Mouse (Mus musculus): ENCODE results near the gene Pkig.
A peak's percentile ranks its signal among the peaks of the same experiment; 100 is the strongest.

Pkig gene

GRCm38 (mm10) chr2:163712473-163712872, 54.3 kb downstream of the Pkig start:
- no peak for DNase-seq

- no peak for DNase-seq
These were observed 54.7 kb downstream of the Pkig start for GRCm38 (mm10) chr2:163712874-163713273.

GRCm38 (mm10) chr2:163713340-163713739, 55.2 kb downstream of the Pkig start:
- no peak for DNase-seq

GRCm38 (mm10) chr2:163716448-163716847, 58.3 kb downstream of the Pkig start:
- DNase-seq, result no peak

GRCm38 (mm10) chr2:163716853-163717252, 58.7 kb downstream of the Pkig start:
- no peak for DNase-seq

- DNase-seq, result no peak
These were observed 60.3 kb downstream of the Pkig start for GRCm38 (mm10) chr2:163718526-163718925.

- peak; percentile 92 for DNase-seq
These were observed 60.9 kb downstream of the Pkig start for GRCm38 (mm10) chr2:163718951-163719603.

GRCm38 (mm10) chr2:163719616-163720015, 61.4 kb downstream of the Pkig start:
- DNase-seq, result no peak

GRCm38 (mm10) chr2:163722550-163722949, 64.4 kb downstream of the Pkig start:
- peak; percentile 65 for DNase-seq

GRCm38 (mm10) chr2:163726766-163727393, 68.7 kb downstream of the Pkig start:
- no peak for DNase-seq

GRCm38 (mm10) chr2:163728300-163728699, 70.1 kb downstream of the Pkig start:
- no peak for DNase-seq

GRCm38 (mm10) chr2:163732021-163732420, 73.8 kb downstream of the Pkig start:
- no peak for DNase-seq

- DNase-seq, result no peak
These were observed 77.0 kb downstream of the Pkig start for GRCm38 (mm10) chr2:163735163-163735562.

GRCm38 (mm10) chr2:163735980-163736379, 77.8 kb downstream of the Pkig start:
- no peak for DNase-seq

GRCm38 (mm10) chr2:163742656-163743055, 84.5 kb downstream of the Pkig start:
- DNase-seq, result no peak

- no peak for DNase-seq
These were observed 85.2 kb downstream of the Pkig start for GRCm38 (mm10) chr2:163743357-163743756.

GRCm38 (mm10) chr2:163744801-163745570, 86.8 kb downstream of the Pkig start:
- DNase-seq, result no peak

GRCm38 (mm10) chr2:163749647-163750611, 91.7 kb downstream of the Pkig start, which contains the start of gene Ada:
Ada (minus strand) TSS chr2:163750239.
- peak; percentile 60 for DNase-seq

GRCm38 (mm10) chr2:163754228-163754627, 96.0 kb downstream of the Pkig start:
- DNase-seq, result no peak

GRCm38 (mm10) chr2:163756723-163757122, 98.5 kb downstream of the Pkig start:
- DNase-seq, result peak; percentile 21

GRCm38 (mm10) chr2:163758146-163758545, 100.0 kb downstream of the Pkig start:
- no peak for DNase-seq

GRCm38 (mm10) chr2:163760589-163760988, 102.4 kb downstream of the Pkig start:
- DNase-seq, result no peak

GRCm38 (mm10) chr2:163761402-163761801, 103.2 kb downstream of the Pkig start:
- no peak for DNase-seq
